Mouse (Mus musculus) CD4-positive, CD25-positive, alpha-beta regulatory T cell (primary cell): Measurements from ENCODE around the gene Anxa5. TPM values are rescaled to one million over a fixed set of nuclear protein-coding genes. Genes with fewer than 3 reads are reported as not detected.

Source experiments
- polyA plus RNA-seq: library from polyadenylated mRNA; unstranded; fragments of 100-300 nt; shearing (Covaris generic); gene quantifications from one replicate; pipeline ENCODE4 v1.2.1, GENCODE M21; 2017

Gene Anxa5
- 154 TPM for polyA plus RNA-seq

GRCm38 (mm10) chr3:36475532-36476087, at the start of gene Anxa5, which contains the start of gene 1810062G17Rik:
Anxa5 (minus strand) TSS chr3:36475894.
1810062G17Rik (plus strand) TSS chr3:36475937.

GRCm38 (mm10) chr3:36521073-36522060, 45.7 kb upstream of the Anxa5 start, which contains the start of gene Gm11549:
Gm11549 (minus strand) TSS chr3:36521813.

Other genes with a start within 250 kb of the Anxa5 start
- gene 1810062G17Rik, start within 50 bp of the Anxa5 start, polyA plus RNA-seq, result 1.8 TPM
- gene Gm11549, start 45.9 kb upstream of the Anxa5 start, polyA plus RNA-seq, result not detected
- 56.3 TPM for gene Exosc9, start 76.7 kb upstream of the Anxa5 start, polyA plus RNA-seq
- 5.0 TPM for gene Ccna2, start 96.3 kb upstream of the Anxa5 start, polyA plus RNA-seq
- 0.41 TPM for gene Bbs7, start 137.6 kb upstream of the Anxa5 start, polyA plus RNA-seq
- gene Trpc3, start 214.3 kb upstream of the Anxa5 start, polyA plus RNA-seq, result not detected